Mouse (Mus musculus) T-helper 1 cell (primary cell): Measurements from ENCODE around the gene Prpf38b.

ENCODE experiments used
- in situ Hi-C: fragments of 300-600 bp; cut with MboI, MseI; formaldehyde crosslinking; loops from one replicate; pipeline ENCODE4 v1.15.1; 2025; ENCODE audit warnings: high pct_unique_total_duplicates

Gene Prpf38b

DNA sequence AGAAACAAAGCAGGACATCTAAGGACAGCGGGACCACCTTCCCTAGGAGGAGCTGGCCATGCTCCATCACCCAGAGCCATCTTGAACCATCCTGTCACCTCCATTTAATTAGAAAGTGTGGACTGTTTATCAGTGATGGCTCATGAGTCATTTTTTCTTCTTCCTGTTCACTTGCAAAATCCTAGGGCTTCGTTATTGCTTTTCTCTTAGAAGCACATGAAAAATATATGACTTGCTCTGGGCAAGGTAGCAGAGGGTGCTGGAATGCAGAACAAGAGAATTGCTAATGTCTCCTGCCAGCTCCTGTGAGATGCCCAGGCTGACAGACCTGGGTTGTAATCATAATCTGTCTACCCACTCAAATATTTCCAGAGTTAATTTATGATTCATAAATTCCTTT, 50.7 kb downstream of the Prpf38b start:
- in situ Hi-C loops, result no loop called here

DNA sequence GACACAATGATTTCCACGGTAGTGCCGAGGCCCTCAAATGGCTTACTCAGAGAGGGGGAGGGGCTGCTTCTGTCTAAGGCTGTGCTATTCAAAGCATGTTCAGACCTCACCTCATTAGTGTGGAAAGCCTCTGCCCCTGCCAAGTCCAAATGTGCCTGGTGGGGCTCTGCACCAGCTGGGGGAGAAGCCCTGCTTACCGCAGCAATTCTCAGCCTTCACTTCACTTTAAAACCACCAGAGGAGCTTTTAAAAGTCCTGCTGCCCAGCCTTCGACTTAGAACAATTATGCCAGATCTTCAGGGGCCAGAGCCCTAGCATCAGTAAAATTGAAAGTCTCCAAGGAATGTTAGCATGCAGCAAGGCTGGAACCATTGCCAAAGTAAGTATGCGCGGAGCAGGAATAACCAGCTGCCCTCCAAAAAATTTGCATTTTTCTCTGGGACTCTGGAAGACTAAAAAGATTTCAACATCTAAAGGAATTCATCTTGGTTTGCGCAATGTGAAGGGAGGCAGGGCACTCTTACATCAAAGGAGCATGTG, 53.2 kb downstream of the Prpf38b start:
- in situ Hi-C loops, result no loop called here

DNA sequence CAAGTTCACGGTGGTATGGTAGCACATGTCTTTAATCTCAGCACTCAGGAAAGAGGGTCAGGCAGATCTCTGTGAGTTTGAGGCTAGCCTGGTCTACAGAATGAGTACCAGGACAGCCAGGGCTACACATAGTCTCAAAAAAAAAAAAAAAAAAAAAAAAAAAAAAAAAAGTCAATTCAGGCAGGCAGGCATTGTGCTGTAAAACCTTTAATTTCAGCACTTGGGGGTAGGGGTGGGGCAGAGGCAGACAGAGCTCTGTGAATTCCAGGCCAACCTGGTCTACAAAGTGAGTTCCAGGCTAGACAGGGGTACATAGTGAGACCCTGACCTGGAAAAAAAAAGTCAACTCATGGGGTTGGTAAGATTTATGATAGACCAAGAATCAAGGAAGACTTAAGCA, 53.8 kb downstream of the Prpf38b start:
- in situ Hi-C loops, result no loop called here

DNA sequence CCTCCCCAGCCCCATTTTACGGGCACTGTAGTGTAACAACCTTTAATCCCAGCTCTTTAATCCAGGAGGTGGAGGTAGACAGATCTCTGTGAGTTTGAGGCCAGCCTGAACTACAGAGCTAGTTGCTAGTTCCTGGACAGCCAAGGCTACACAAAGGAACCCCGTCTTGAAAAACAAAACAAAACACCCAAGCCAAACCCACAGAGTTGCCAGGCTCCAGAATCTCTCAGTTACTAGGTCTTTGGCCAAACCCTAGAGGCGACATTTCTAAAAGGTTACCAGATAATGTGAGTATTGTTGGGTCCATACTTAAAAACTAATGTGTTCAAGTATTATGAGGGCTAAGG, 54.4 kb downstream of the Prpf38b start:
- in situ Hi-C loops, result no loop called here

DNA sequence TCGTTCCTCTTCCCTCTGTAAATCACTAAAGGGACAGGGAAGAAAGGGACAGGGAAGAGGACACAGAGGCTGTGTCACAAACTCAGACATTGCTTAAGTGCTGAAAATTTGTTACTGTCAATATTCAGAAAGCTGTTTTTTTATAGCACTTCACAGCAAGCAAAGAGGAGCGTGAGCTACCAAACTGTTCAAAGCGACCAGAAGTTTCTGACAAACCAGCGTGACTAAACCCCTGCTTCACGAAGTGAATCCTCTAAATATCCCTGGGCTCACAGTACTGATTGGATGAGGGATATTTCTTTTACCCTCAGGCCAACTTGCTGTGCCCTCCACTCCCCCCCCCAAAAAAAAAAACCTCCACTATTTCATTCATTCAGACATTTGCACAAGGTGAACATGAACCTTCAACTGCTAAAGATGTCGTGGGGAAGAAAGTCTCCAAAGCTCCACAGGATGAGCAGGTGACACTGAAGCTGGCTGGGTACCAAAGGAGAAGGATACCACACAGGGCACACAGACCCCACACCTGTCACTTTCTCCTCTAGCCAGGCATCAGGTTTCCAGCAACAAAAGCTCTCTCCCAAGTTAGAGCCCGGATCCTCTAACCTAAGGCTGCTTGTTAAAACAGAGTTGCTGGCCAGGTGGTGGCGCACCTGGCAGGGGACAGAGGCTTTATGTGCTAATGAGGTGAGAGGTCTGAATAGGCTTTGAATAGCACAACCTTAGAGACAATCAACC, 55.0 kb downstream of the Prpf38b start:
- in situ Hi-C loops, result no loop called here

DNA sequence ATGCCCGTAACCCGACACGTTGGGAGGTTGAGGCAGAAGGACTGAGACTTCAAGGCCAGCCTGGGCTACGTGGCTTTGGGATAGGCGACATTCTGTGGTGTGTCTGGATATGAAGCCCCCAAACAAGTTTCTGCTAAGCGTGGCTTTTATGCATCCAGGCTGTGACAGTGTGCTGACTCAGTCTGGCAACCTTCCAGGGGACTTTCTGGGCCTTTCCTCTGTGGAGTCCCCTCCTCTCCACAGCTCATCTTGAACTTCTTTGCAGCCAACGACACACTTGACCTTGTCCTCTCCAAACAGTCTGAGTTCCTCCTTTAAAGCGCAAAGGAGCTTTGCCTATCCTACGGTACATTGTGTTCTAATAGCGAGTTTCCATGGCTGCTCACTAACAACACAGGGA, 55.7 kb downstream of the Prpf38b start:
- in situ Hi-C loops, result no loop called here

DNA sequence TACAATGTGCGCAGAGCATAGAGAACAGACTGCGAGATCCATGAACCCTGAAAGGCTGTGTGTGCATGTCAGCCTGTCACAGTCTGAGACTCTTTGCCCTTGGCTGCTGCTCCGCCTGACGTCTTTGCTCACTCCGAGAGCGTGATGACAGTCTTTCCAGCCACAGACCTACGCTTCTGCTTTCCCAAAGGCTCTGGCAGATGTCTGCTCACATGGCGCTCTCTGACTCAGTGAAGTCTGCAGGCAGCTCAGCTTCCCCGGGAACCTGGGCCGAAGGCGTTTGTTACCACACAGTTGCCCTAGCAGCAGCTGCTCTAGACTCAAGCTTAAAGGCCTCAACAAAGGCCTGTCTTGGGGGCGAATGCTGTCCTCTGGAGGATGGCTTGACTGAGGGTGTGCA, 56.2 kb downstream of the Prpf38b start:
- in situ Hi-C loops, result no loop called here

DNA sequence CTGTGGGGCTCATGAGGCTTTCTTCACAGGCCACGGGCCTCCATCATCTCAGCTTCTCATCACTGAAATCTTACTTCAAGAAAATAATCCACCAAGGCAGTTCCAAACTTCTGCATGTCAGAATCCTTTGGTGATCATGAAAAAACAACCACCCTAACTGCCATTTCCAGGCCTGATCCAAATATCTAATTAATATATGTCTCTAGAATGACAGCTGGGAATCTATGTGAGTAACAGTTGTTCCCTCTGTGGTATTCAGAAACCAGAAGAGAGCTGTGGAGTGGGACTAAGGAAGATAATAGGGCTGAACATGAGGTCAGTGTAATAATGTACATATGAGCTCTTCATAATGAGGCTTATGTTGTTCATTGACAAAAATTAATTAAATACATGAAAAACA, 58.3 kb downstream of the Prpf38b start:
- in situ Hi-C loops, result loop anchor here (5.0 kb wide), 1 partner anchor 34 kb away; no protein-coding TSS in a partner anchor
